Mouse (Mus musculus): ENCODE measurements around the gene Hba-a2. TPM values are rescaled to one million over a fixed set of nuclear protein-coding genes. Genes with fewer than 3 reads are reported as not detected.
A peak's percentile ranks its signal among the peaks of the same experiment; 100 is the strongest.
"Not testable (repeated sequence)": the region's sequence is repeated elsewhere in the genome, so short reads cannot be mapped to it uniquely, and the experiment has no call there.

Gene Hba-a2
- 1,000 to 10,000 TPM; 3,034 to 3,470 TPM for total RNA-seq (2021)
- long read RNA-seq, experiment 1, transcript Hba-a2-201 (3 exons, 554 nt), result major isoform, 756 of 775 reads
- long read RNA-seq, experiment 1, transcript Hba-a2-202 (2 exons, 494 nt), result minor isoform, 12 of 775 reads
- long read RNA-seq, experiment 1, partial matches to known transcripts, result 7 of 775 reads
- long read RNA-seq, experiment 1, other reads (novel, unspliced or antisense), result 0 of 775 reads
- long read RNA-seq, experiment 2, transcript Hba-a2-202 (2 exons, 494 nt), result minor isoform, 7 of 743 reads
- long read RNA-seq, experiment 2, transcript Hba-a2-201 (3 exons, 554 nt), result major isoform, 714 of 743 reads
- long read RNA-seq, experiment 2, partial matches to known transcripts, result 1 of 743 reads
- long read RNA-seq, experiment 2, other reads (novel, unspliced or antisense), result 21 of 743 reads

- DNase-seq (ENCODE audit: low spot score in 2 of 2), result not testable (repeated sequence)
Observed at GRCm38 (mm10) chr11:32296203-32296602, at the start of gene Hba-a2. Gene Hba-a2, plus strand, starts transcription at chr11:32296489.

GRCm38 (mm10) chr11:32247068-32247467 lies 49.2 kb upstream of the Hba-a2 start:
- DNase-seq (ENCODE audit: low spot score in 2 of 2), result no peak

GRCm38 (mm10) chr11:32248350-32248749 lies 47.9 kb upstream of the Hba-a2 start:
- no peak for DNase-seq (ENCODE audit: low spot score in 2 of 2)

- no peak for DNase-seq (ENCODE audit: low spot score in 2 of 2)
Observed at GRCm38 (mm10) chr11:32250880-32251763, 45.2 kb upstream of the Hba-a2 start.

GRCm38 (mm10) chr11:32253121-32253520 lies 43.2 kb upstream of the Hba-a2 start:
- DNase-seq (ENCODE audit: low spot score in 2 of 2), result no peak

GRCm38 (mm10) chr11:32256146-32256545 lies 40.1 kb upstream of the Hba-a2 start:
- DNase-seq (ENCODE audit: low spot score in 2 of 2), result no peak

- DNase-seq (ENCODE audit: low spot score in 2 of 2), result no peak
Observed at GRCm38 (mm10) chr11:32256566-32256965, 39.7 kb upstream of the Hba-a2 start.

- no peak for DNase-seq (ENCODE audit: low spot score in 2 of 2)
Observed at GRCm38 (mm10) chr11:32262674-32263415, 33.4 kb upstream of the Hba-a2 start.

- DNase-seq (ENCODE audit: low spot score in 2 of 2), result no peak
Observed at GRCm38 (mm10) chr11:32265117-32265738, 31.1 kb upstream of the Hba-a2 start.

- no peak for DNase-seq (ENCODE audit: low spot score in 2 of 2)
Observed at GRCm38 (mm10) chr11:32266194-32266593, 30.1 kb upstream of the Hba-a2 start.

GRCm38 (mm10) chr11:32266776-32267175 lies 29.5 kb upstream of the Hba-a2 start:
- DNase-seq (ENCODE audit: low spot score in 2 of 2), result no peak

- DNase-seq (ENCODE audit: low spot score in 2 of 2), result peak; percentile 91 to 92
Observed at GRCm38 (mm10) chr11:32267188-32267884, 29.0 kb upstream of the Hba-a2 start, which contains the start of gene Nprl3. Gene Nprl3, minus strand, starts transcription at chr11:32267707.

- DNase-seq (ENCODE audit: low spot score in 2 of 2), result no peak
Observed at GRCm38 (mm10) chr11:32267964-32268363, 28.3 kb upstream of the Hba-a2 start.

GRCm38 (mm10) chr11:32268952-32269351 lies 27.3 kb upstream of the Hba-a2 start:
- DNase-seq (ENCODE audit: low spot score in 2 of 2), result no peak

GRCm38 (mm10) chr11:32271178-32271577 lies 25.1 kb upstream of the Hba-a2 start:
- DNase-seq (ENCODE audit: low spot score in 2 of 2), result no peak

- no peak for DNase-seq (ENCODE audit: low spot score in 2 of 2)
Observed at GRCm38 (mm10) chr11:32276347-32276746, 19.9 kb upstream of the Hba-a2 start, which contains the start of gene Hba-x. Gene Hba-x, plus strand, starts transcription at chr11:32276400.

GRCm38 (mm10) chr11:32277736-32278457 lies 18.4 kb upstream of the Hba-a2 start:
- no peak for DNase-seq (ENCODE audit: low spot score in 2 of 2)

- DNase-seq (ENCODE audit: low spot score in 2 of 2), result no peak
Observed at GRCm38 (mm10) chr11:32278458-32278957, 17.8 kb upstream of the Hba-a2 start.

GRCm38 (mm10) chr11:32280646-32281045 lies 15.6 kb upstream of the Hba-a2 start:
- DNase-seq (ENCODE audit: low spot score in 2 of 2), result no peak
